In the genomic region with DNA sequence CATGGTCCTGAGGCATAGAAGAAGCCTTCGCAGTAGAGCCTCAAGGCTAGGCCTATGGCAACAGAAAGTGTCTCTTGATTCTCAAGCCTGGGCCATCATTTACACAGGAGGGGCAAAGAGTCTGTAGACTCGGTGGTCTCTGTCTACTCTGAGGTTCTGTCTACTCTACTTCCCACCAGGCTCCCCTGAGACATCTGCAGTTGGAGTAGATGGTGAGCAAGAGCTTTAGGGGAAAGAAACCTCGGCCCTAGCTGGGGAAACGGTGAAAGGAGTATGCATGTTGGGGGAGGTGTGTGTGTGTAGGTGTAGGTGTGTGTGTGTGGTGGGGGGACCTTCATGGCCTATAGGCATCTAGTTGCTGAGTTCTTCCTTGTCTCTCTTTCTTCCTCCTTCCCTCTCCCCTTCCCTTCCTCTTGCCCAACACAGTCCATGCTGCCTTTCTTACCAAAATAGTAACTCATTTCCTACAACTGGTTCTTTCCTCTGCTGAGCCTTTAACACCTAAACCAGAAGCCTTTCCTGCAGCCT, we compare ENCODE assay signal across 38 mouse cellular contexts. TPM values are rescaled to one million over a fixed set of nuclear protein-coding genes. Genes with fewer than 3 reads are reported as not detected.
"Had no signal": no experiment of that assay in that cellular context is flagged by ENCODE, and none has a peak within 500 bp of the region (broad histone marks: within the 10 kb centered on the region; RNA-seq: fewer than 3 reads in every experiment).

No protein-coding gene starts in this region.

- H3K4me3 ChIP-seq: heart, embryonic 13.5 days; heart, embryonic 15.5 days; hindbrain, embryonic 13.5 days; hindbrain, embryonic 15.5 days; intestine, embryonic 15.5 days; limb, embryonic 13.5 days; limb, embryonic 15.5 days had no signal

- H3K27me3 ChIP-seq: heart, embryonic 13.5 days; heart, embryonic 15.5 days; hindbrain, embryonic 13.5 days; hindbrain, embryonic 15.5 days; intestine, embryonic 15.5 days; limb, embryonic 13.5 days; limb, embryonic 15.5 days had no signal

- H3K27ac ChIP-seq: heart, embryonic 13.5 days; heart, embryonic 15.5 days; hindbrain, embryonic 13.5 days; hindbrain, embryonic 15.5 days; hindbrain, postnatal 0 days; intestine, embryonic 15.5 days; limb, embryonic 13.5 days; limb, embryonic 15.5 days had no signal

- H3K9ac ChIP-seq: heart, embryonic 13.5 days; heart, embryonic 15.5 days; hindbrain, embryonic 13.5 days; hindbrain, embryonic 15.5 days; intestine, embryonic 15.5 days; limb, embryonic 13.5 days; limb, embryonic 15.5 days had no signal

- H3K4me2 ChIP-seq: heart, embryonic 11.5 days; heart, embryonic 13.5 days; heart, embryonic 15.5 days; hindbrain, embryonic 13.5 days; hindbrain, embryonic 15.5 days; intestine, embryonic 15.5 days; limb, embryonic 13.5 days; limb, embryonic 15.5 days had no signal

- H3K9me3 ChIP-seq: heart, embryonic 13.5 days; heart, embryonic 15.5 days; hindbrain, embryonic 13.5 days; hindbrain, embryonic 15.5 days; intestine, embryonic 15.5 days; limb, embryonic 13.5 days; limb, embryonic 15.5 days had no signal

- H3K36me3 ChIP-seq: heart, embryonic 15.5 days had no signal

- DNase-seq: gastrocnemius, postnatal 14 days; gastrocnemius, postnatal 36 days; heart, adult 18-20 months; heart, postnatal 14 days; heart, postnatal 36 days; kidney, adult 18-20 months; kidney, adult 8-10 months; kidney, postnatal 10 days; kidney, postnatal 36 days; layer of hippocampus, adult 9-11 months; layer of hippocampus, postnatal 36 days; left cerebral cortex, postnatal 4 days had no signal

RNA-seq across cellular contexts. Expression of a gene that starts 50.7 kb away (rescaled TPM):
- total RNA-seq: gastrocnemius, adult 18-20 months; gastrocnemius, adult 8-10 months; gastrocnemius, postnatal 14 days; gastrocnemius, postnatal 36 days; heart, adult 18-20 months; heart, adult 8-10 months; heart, postnatal 14 days; heart, postnatal 36 days; hematopoietic stem cell, adult 5-6 weeks; hindbrain, postnatal 0 days; layer of hippocampus, adult 18-20 months; layer of hippocampus, adult 8-10 months; layer of hippocampus, postnatal 14 days; left cerebral cortex, adult 18-20 months; left cerebral cortex, postnatal 10 days; left cerebral cortex, postnatal 25 days; left cerebral cortex, postnatal 4 days; liver, adult 2 months had no signal
- polyA plus RNA-seq: gonadal fat pad, adult 2 months; heart, embryonic 15.5 days; hindbrain, embryonic 13.5 days; hindbrain, embryonic 15.5 days; hindbrain, postnatal 0 days; inflammation-experienced regulatory T-cells, adult 6 months; intestine, embryonic 15.5 days; intestine, postnatal 0 days; kidney, embryonic 16.5 days; large intestine, adult 2 months; limb, embryonic 11.5 days; limb, embryonic 13.5 days; limb, embryonic 15.5 days; liver, adult 2 months had no signal
